Mouse (Mus musculus) thymus, adult 2 months (tissue): ENCODE results near the gene Cmtm5. TPM values are rescaled to one million over a fixed set of nuclear protein-coding genes. Genes with fewer than 3 reads are reported as not detected.

Source experiments
- DNase-seq: peaks from one replicate; pipeline ENCODE4 v3.0.0; 2021
- H3K27ac ChIP-seq: fragments of 200-500 bp; 2 replicates; pipeline ENCODE4 v1.5.1; 2012; ENCODE audit warnings: low read length, control low read depth; ENCODE audit not compliant: control insufficient read depth, insufficient read depth
- H3K27me3 ChIP-seq: fragments of 200-500 bp; 2 replicates; pipeline ENCODE4 v1.6.1; 2012; ENCODE audit warnings: mild to moderate bottlenecking, low read length, moderate library complexity, mixed read lengths; ENCODE audit not compliant: control insufficient read depth, insufficient read depth
- H3K36me3 ChIP-seq: fragments of 200-500 bp; 2 replicates; pipeline ENCODE4 v1.6.1; 2012; ENCODE audit warnings: mild to moderate bottlenecking, low read length, moderate library complexity; ENCODE audit not compliant: control insufficient read depth, insufficient read depth
- H3K4me1 ChIP-seq: fragments of 200-500 bp; replicated peaks from 2 replicates; pipeline ENCODE4 v1.6.1; 2012; ENCODE audit warnings: low read length; ENCODE audit not compliant: control insufficient read depth, insufficient read depth
- H3K4me3 ChIP-seq: fragments of 200-500 bp; 2 replicates; pipeline ENCODE4 v1.5.1; 2012; ENCODE audit warnings: mild to moderate bottlenecking, low read length, control low read depth, moderate library complexity; ENCODE audit not compliant: control insufficient read depth, insufficient read depth
- CTCF ChIP-seq: fragments of 200-500 bp; IDR thresholded peaks from 2 replicates; pipeline ENCODE4 v1.5.1; 2012; ENCODE audit warnings: mild to moderate bottlenecking, control low read depth, low read length, moderate library complexity, borderline replicate concordance; ENCODE audit not compliant: control insufficient read depth, poor library complexity, insufficient read depth; ENCODE audit errors: extremely low read depth
- POLR2A ChIP-seq: fragments of 200-500 bp; IDR thresholded peaks from 2 replicates; pipeline ENCODE4 v1.6.1; 2012; ENCODE audit warnings: mild to moderate bottlenecking, low read length, control low read depth, moderate library complexity; ENCODE audit not compliant: control insufficient read depth, poor library complexity, insufficient read depth; ENCODE audit errors: extremely low read depth
- WGBS: fragments of 180-500 bp; shearing (Covaris S2); methylation state at CpG from one replicate; pipeline ENCODE4 v1.1.7; 2018; 5-methylcytosine and 5-hydroxymethylcytosine counted together
- polyA plus RNA-seq: library from polyadenylated mRNA; depleted of rRNA; stranded (reverse); fragments of >200 nt; gene quantifications from 2 replicates; pipeline ENCODE4 v1.2.3, GENCODE M21; 2012

Gene Cmtm5
- polyA plus RNA-seq, 1 experiment: 0.67 TPM

- no peak for DNase-seq
- Histone ChIP-seq H3K4me1 (no peaks in the 10 kb centered on the region), H3K36me3 (no peaks in the 10 kb centered on the region), H3K27ac (no peak overlapping the region), H3K4me3 (no peak overlapping the region), H3K27me3 (no peaks in the 10 kb centered on the region; the same call in 1 of the 2 replicates)
- WGBS: 86% methylated on average over 9 of the region's 9 CpGs
- no peak for TF ChIP-seq POLR2A
- no peak for TF ChIP-seq CTCF
These were observed 12.7 kb downstream of the Cmtm5 start for GRCm38 (mm10) chr14:54948781-54949180.

- 74% methylated on average over 12 of the region's 12 CpGs for WGBS
- no peaks in the 10 kb centered on the region for H3K36me3 ChIP-seq
- no peaks in the 10 kb centered on the region for H3K4me1 ChIP-seq
- no peak overlapping the region for H3K4me3 ChIP-seq
- H3K27me3 ChIP-seq: no peaks in the 10 kb centered on the region; the same call in 1 of the 2 replicates
- no peak overlapping the region for H3K27ac ChIP-seq
- TF ChIP-seq POLR2A: no peak
- no peak for TF ChIP-seq CTCF
- DNase-seq: no peak
These were observed 14.4 kb downstream of the Cmtm5 start for GRCm38 (mm10) chr14:54950493-54950892.

- DNase-seq: no peak
- 94% methylated on average over 6 of the region's 6 CpGs for WGBS
- Histone ChIP-seq H3K4me1 (no peaks in the 10 kb centered on the region), H3K27ac (no peak overlapping the region), H3K4me3 (no peak overlapping the region), H3K27me3 (no peaks in the 10 kb centered on the region; the same call in 1 of the 2 replicates), H3K36me3 (no peaks in the 10 kb centered on the region)
- no peak for TF ChIP-seq POLR2A
- no peak for TF ChIP-seq CTCF
These were observed 15.5 kb downstream of the Cmtm5 start for GRCm38 (mm10) chr14:54951587-54951986.

GRCm38 (mm10) chr14:54953664-54954206, 17.7 kb downstream of the Cmtm5 start:
- no peaks in the 10 kb centered on the region for H3K36me3 ChIP-seq
- no peaks in the 10 kb centered on the region; the same call in 1 of the 2 replicates for H3K27me3 ChIP-seq
- H3K4me1 ChIP-seq: no peaks in the 10 kb centered on the region
- 94% methylated on average over 8 of the region's 8 CpGs for WGBS
- H3K27ac ChIP-seq: no peak overlapping the region
- no peak for DNase-seq
- TF ChIP-seq POLR2A (no peak), CTCF (no peak)
- no peak overlapping the region for H3K4me3 ChIP-seq

GRCm38 (mm10) chr14:54954474-54954873, 18.4 kb downstream of the Cmtm5 start:
- Histone ChIP-seq H3K27me3 (no peaks in the 10 kb centered on the region; the same call in 1 of the 2 replicates), H3K27ac (no peak overlapping the region), H3K36me3 (no peaks in the 10 kb centered on the region), H3K4me1 (no peaks in the 10 kb centered on the region), H3K4me3 (no peak overlapping the region)
- TF ChIP-seq POLR2A: no peak
- TF ChIP-seq CTCF: no peak
- WGBS: 79% methylated on average over 3 of the region's 3 CpGs
- no peak for DNase-seq

- 93% methylated on average over 3 of the region's 3 CpGs for WGBS
These were observed 19.4 kb downstream of the Cmtm5 start for GRCm38 (mm10) chr14:54955481-54955880.

GRCm38 (mm10) chr14:54956533-54956932, 20.5 kb downstream of the Cmtm5 start:
- no peak overlapping the region for H3K27ac ChIP-seq
- H3K36me3 ChIP-seq: no peaks in the 10 kb centered on the region
- WGBS: 92% methylated on average over 9 of the region's 9 CpGs
- no peak for TF ChIP-seq POLR2A
- TF ChIP-seq CTCF: no peak
- no peaks in the 10 kb centered on the region for H3K4me1 ChIP-seq
- no peaks in the 10 kb centered on the region for H3K27me3 ChIP-seq
- no peak for DNase-seq
- H3K4me3 ChIP-seq: no peak overlapping the region

More at GRCm38 (mm10) chr14:54955481-54955880, 19.4 kb downstream of the Cmtm5 start:
- Histone ChIP-seq H3K36me3 (no peaks in the 10 kb centered on the region), H3K27me3 (no peaks in the 10 kb centered on the region), H3K27ac (no peak overlapping the region), H3K4me3 (no peak overlapping the region), H3K4me1 (no peaks in the 10 kb centered on the region)
- TF ChIP-seq POLR2A (no peak), CTCF (no peak)
- no peak for DNase-seq
